Mouse (Mus musculus) stomach, postnatal 0 days (tissue): ENCODE results near the gene Hsd17b1.

Experiments used
- CTCF ChIP-seq: IDR thresholded peaks from 2 replicates; pipeline ENCODE4 v1.5.1; 2016; ENCODE audit warnings: antibody characterized with exemption, low read depth, mild to moderate bottlenecking, moderate library complexity
- EP300 ChIP-seq: optimal IDR thresholded peaks from 2 replicates; pipeline ENCODE3; 2016; ENCODE audit warnings: antibody characterized with exemption

- TF ChIP-seq CTCF (no peak), EP300 (no peak)
These were observed 47.4 kb upstream of the Hsd17b1 start for GRCm38 (mm10) chr11:101030808-101031156.
